Mouse (Mus musculus) ES-Bruce4 (cell line): ENCODE results near the gene Zfp281. TPM values are rescaled to one million over a fixed set of nuclear protein-coding genes. Genes with fewer than 3 reads are reported as not detected.

Experiments used
- H3K27ac ChIP-seq: 2 replicates; pipeline ENCODE4 v1.5.1; 2012; ENCODE audit warnings: low read length, inconsistent platforms; ENCODE audit not compliant: insufficient read depth
- H3K27me3 ChIP-seq: 2 replicates; pipeline ENCODE4 v1.6.1; 2012; ENCODE audit warnings: mild to moderate bottlenecking, low read length, inconsistent platforms; ENCODE audit not compliant: control insufficient read depth, poor library complexity, insufficient read depth, severe bottlenecking
- H3K36me3 ChIP-seq: 2 replicates; pipeline ENCODE4 v1.6.1; 2012; ENCODE audit warnings: inconsistent platforms, mild to moderate bottlenecking, low read length, moderate library complexity; ENCODE audit not compliant: control insufficient read depth, poor library complexity, insufficient read depth, severe bottlenecking
- H3K4me1 ChIP-seq: one replicate; pipeline ENCODE4 v1.8.1; 2011; ENCODE audit warnings: low read length; ENCODE audit not compliant: control insufficient read depth, insufficient read depth
- H3K4me3 ChIP-seq: 2 replicates; pipeline ENCODE4 v1.5.1; 2011; ENCODE audit warnings: low read depth, mild to moderate bottlenecking, low read length
- H3K9ac ChIP-seq: 2 replicates; pipeline ENCODE4 v1.6.1; 2012; ENCODE audit warnings: low read depth, mild to moderate bottlenecking, inconsistent platforms; ENCODE audit not compliant: poor library complexity, severe bottlenecking
- H3K9me3 ChIP-seq: replicated peaks from 2 replicates; pipeline ENCODE4 v1.6.1; 2012; ENCODE audit warnings: mild to moderate bottlenecking, low read length, inconsistent platforms; ENCODE audit not compliant: control insufficient read depth, poor library complexity, insufficient read depth, severe bottlenecking
- CTCF ChIP-seq: IDR thresholded peaks from one replicate; pipeline ENCODE4 v1.8.1; 2011; ENCODE audit warnings: low read depth, low read length
- EP300 ChIP-seq: IDR thresholded peaks from 2 replicates; pipeline ENCODE4 v1.6.1; 2011; ENCODE audit warnings: low read depth, low read length; ENCODE audit not compliant: insufficient read depth
- POLR2A ChIP-seq: IDR thresholded peaks from one replicate; pipeline ENCODE4 v1.8.1; 2011; ENCODE audit warnings: low read length; ENCODE audit not compliant: insufficient read depth
- polyA plus RNA-seq: library from polyadenylated mRNA; stranded (reverse); fragments of >200 nt; gene quantifications from 2 replicates; pipeline ENCODE4 v1.2.4, GENCODE M21; 2011; ENCODE audit warnings: low read depth; ENCODE audit not compliant: missing spikeins, insufficient read depth, insufficient read length

Gene Zfp281
- polyA plus RNA-seq, 1 experiment = 98.1 TPM

GRCm38 (mm10) chr1:136656619-136657018 is 31.9 kb downstream of the Zfp281 start:
- Histone ChIP-seq H3K4me3 (no peak overlapping the region), H3K36me3 (no peaks in the 10 kb centered on the region), H3K4me1 (peaks cover 12% of the 10 kb centered on the region), H3K27ac (no peak overlapping the region), H3K9me3 (no peaks in the 10 kb centered on the region), H3K27me3 (no peaks in the 10 kb centered on the region), H3K9ac (no peak overlapping the region)
- no peak for TF ChIP-seq POLR2A
- no peak for TF ChIP-seq EP300
- TF ChIP-seq CTCF = no peak

- no peak overlapping the region for H3K27ac ChIP-seq
- H3K9ac ChIP-seq = no peak overlapping the region
- H3K27me3 ChIP-seq = no peaks in the 10 kb centered on the region
- no peak overlapping the region for H3K4me3 ChIP-seq
- H3K9me3 ChIP-seq = no peaks in the 10 kb centered on the region
- H3K4me1 ChIP-seq = peaks cover 14% of the 10 kb centered on the region
- no peaks in the 10 kb centered on the region for H3K36me3 ChIP-seq
- no peak for TF ChIP-seq EP300
- no peak for TF ChIP-seq CTCF
- TF ChIP-seq POLR2A = no peak
Observed at GRCm38 (mm10) chr1:136658456-136659227, 33.9 kb downstream of the Zfp281 start.

GRCm38 (mm10) chr1:136659337-136659736 is 34.6 kb downstream of the Zfp281 start:
- H3K36me3 ChIP-seq = no peaks in the 10 kb centered on the region
- no peak overlapping the region for H3K27ac ChIP-seq
- peaks cover 14% of the 10 kb centered on the region for H3K4me1 ChIP-seq
- TF ChIP-seq CTCF (no peak), EP300 (no peak), POLR2A (no peak)
- H3K27me3 ChIP-seq = no peaks in the 10 kb centered on the region
- H3K9ac ChIP-seq = no peak overlapping the region
- H3K4me3 ChIP-seq = no peak overlapping the region
- no peaks in the 10 kb centered on the region for H3K9me3 ChIP-seq

- no peak overlapping the region for H3K27ac ChIP-seq
- H3K4me3 ChIP-seq = no peak overlapping the region
- no peaks in the 10 kb centered on the region for H3K36me3 ChIP-seq
- no peak for TF ChIP-seq CTCF
- no peaks in the 10 kb centered on the region for H3K27me3 ChIP-seq
- no peaks in the 10 kb centered on the region for H3K9me3 ChIP-seq
- H3K9ac ChIP-seq = no peak overlapping the region
- H3K4me1 ChIP-seq = peaks cover 14% of the 10 kb centered on the region
Observed at GRCm38 (mm10) chr1:136659917-136660316, 35.2 kb downstream of the Zfp281 start.

GRCm38 (mm10) chr1:136661511-136661910 is 36.8 kb downstream of the Zfp281 start:
- peak overlapping the region; percentile 40 for H3K27ac ChIP-seq
- 0 out of 2 replicates have a peak overlapping the region, but pooled peaks have one; percentile 29 for H3K9ac ChIP-seq
- no peaks in the 10 kb centered on the region for H3K36me3 ChIP-seq
- TF ChIP-seq EP300 (no peak), CTCF (no peak), POLR2A (no peak)
- no peak overlapping the region for H3K4me3 ChIP-seq
- H3K27me3 ChIP-seq = no peaks in the 10 kb centered on the region
- H3K4me1 ChIP-seq = peaks cover 14% of the 10 kb centered on the region
- H3K9me3 ChIP-seq = no peaks in the 10 kb centered on the region

GRCm38 (mm10) chr1:136661939-136662563 is 37.4 kb downstream of the Zfp281 start:
- no peak for TF ChIP-seq POLR2A
- TF ChIP-seq EP300 = no peak
- TF ChIP-seq CTCF = no peak
- Histone ChIP-seq H3K9me3 (no peaks in the 10 kb centered on the region), H3K4me1 (peaks cover 14% of the 10 kb centered on the region), H3K4me3 (no peak overlapping the region), H3K27me3 (no peaks in the 10 kb centered on the region), H3K36me3 (no peaks in the 10 kb centered on the region), H3K9ac (0 out of 2 replicates have a peak overlapping the region, but pooled peaks have one; percentile 29), H3K27ac (peak overlapping the region; percentile 40)
